Mouse (Mus musculus): Measurements from ENCODE around the gene Kntc1. TPM values are rescaled to one million over a fixed set of nuclear protein-coding genes. Genes with fewer than 3 reads are reported as not detected.

Gene Kntc1
- polyA plus RNA-seq, 1 experiment from 2014 or later: 4.7 TPM

GRCm38 (mm10) chr5:123844316-123844715 is 94.8 kb downstream of the Kntc1 start:
- no peak overlapping the region for H3K9ac ChIP-seq (replicated peaks)
- no peak overlapping the region for H3K4me2 ChIP-seq
- no peaks in the 10 kb centered on the region for H3K36me3 ChIP-seq
- no peak overlapping the region for H3K27ac ChIP-seq (replicated peaks)
- no peak for ATAC-seq (ENCODE audit: low FRiP score)
- no peaks in the 10 kb centered on the region for H3K4me1 ChIP-seq
- WGBS: 90% methylated on average over 14 of the region's 14 CpGs
- H3K9me3 ChIP-seq (replicated peaks): no peaks in the 10 kb centered on the region
- H3K27me3 ChIP-seq (replicated peaks): no peaks in the 10 kb centered on the region
- no peak overlapping the region for H3K4me3 ChIP-seq (replicated peaks)

- Histone ChIP-seq H3K27ac (replicated peaks) (no peak overlapping the region), H3K9ac (replicated peaks) (no peak overlapping the region), H3K4me3 (replicated peaks) (no peak overlapping the region), H3K4me1 (no peaks in the 10 kb centered on the region), H3K4me2 (no peak overlapping the region), H3K36me3 (no peaks in the 10 kb centered on the region), H3K9me3 (replicated peaks) (no peaks in the 10 kb centered on the region), H3K27me3 (replicated peaks) (no peaks in the 10 kb centered on the region)
- WGBS: 80% methylated on average over 2 of the region's 2 CpGs
- no peak for ATAC-seq (ENCODE audit: low FRiP score)
Measured at GRCm38 (mm10) chr5:123851398-123851797, 101.9 kb downstream of the Kntc1 start.

DNA sequence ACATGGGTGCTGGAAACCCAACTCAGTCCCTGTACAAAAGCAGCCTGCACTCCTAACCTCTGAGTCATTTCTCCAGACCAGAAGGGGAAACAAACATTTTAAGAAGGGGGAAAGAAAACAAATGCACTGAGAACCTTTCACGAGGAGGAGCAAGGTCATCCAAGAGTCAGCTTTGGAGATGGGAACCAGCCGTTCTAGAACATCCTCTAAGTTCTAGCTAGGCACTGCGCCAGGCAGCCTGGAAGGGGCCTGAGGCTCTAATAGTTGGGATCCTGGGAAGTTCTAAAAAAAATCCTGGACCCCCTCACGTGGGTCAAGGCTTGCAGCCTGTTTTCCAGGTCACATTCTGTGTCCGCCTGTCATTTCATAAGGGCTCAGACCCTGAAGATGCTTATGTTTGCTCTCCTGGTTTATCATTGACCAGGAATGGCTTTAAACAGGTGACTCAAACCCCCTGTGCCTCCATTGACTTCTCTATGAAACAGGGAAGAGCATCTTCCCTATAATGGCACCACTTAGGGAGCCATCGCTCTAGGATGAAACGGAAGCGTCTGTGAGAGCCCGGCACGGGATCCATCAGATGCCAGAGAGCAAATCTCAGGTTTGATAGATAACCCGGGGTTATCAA is 104.5 kb downstream of the Kntc1 start:
- H3K9me3 ChIP-seq (replicated peaks): no peaks in the 10 kb centered on the region
- no peaks in the 10 kb centered on the region for H3K27me3 ChIP-seq (replicated peaks)
- H3K36me3 ChIP-seq: no peaks in the 10 kb centered on the region
- H3K9ac ChIP-seq (replicated peaks): no peak overlapping the region
- H3K4me2 ChIP-seq: no peak overlapping the region
- H3K4me3 ChIP-seq (replicated peaks): no peak overlapping the region
- no peak for ATAC-seq (ENCODE audit: low FRiP score)
- WGBS: 89% methylated on average over 11 of the region's 11 CpGs
- H3K4me1 ChIP-seq: no peaks in the 10 kb centered on the region
- H3K27ac ChIP-seq (replicated peaks): no peak overlapping the region

- ATAC-seq (ENCODE audit: low FRiP score): no peak
- WGBS: 90% methylated on average over 9 of the region's 9 CpGs
Measured at GRCm38 (mm10) chr5:123854511-123854910, 105.0 kb downstream of the Kntc1 start.

DNA sequence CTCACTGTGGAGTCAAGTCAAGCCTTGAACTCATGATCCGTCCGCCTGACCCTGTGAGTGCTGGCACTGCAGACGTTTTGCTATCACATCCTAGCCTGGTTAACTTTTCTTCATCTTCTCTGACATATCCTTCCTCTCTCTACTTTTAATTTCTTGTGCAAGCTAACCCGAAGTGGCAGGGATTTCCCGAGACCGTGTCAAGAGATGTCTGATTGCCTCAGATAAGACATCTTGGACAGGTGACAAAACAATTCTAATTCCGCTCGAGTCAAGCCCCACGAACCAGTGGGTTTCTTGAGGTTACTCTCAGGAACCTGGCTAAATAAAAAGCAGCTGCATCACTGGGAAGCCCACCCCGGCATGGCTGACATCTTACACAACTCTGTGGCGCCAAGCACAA is 109.3 kb downstream of the Kntc1 start:
- ATAC-seq (ENCODE audit: low FRiP score): no peak
- Histone ChIP-seq H3K27me3 (replicated peaks) (no peaks in the 10 kb centered on the region), H3K9ac (replicated peaks) (no peak overlapping the region), H3K4me3 (replicated peaks) (no peak overlapping the region), H3K9me3 (replicated peaks) (no peaks in the 10 kb centered on the region), H3K4me2 (no peak overlapping the region), H3K4me1 (no peaks in the 10 kb centered on the region), H3K27ac (replicated peaks) (no peak overlapping the region), H3K36me3 (no peaks in the 10 kb centered on the region)
- WGBS: 92% methylated on average over 11 of the region's 11 CpGs

More at GRCm38 (mm10) chr5:123854511-123854910, 105.0 kb downstream of the Kntc1 start:
- Histone ChIP-seq H3K9ac (replicated peaks) (no peak overlapping the region), H3K4me2 (no peak overlapping the region), H3K27ac (replicated peaks) (no peak overlapping the region), H3K4me1 (no peaks in the 10 kb centered on the region), H3K9me3 (replicated peaks) (no peaks in the 10 kb centered on the region), H3K27me3 (replicated peaks) (no peaks in the 10 kb centered on the region), H3K36me3 (no peaks in the 10 kb centered on the region), H3K4me3 (replicated peaks) (no peak overlapping the region)

DNA sequence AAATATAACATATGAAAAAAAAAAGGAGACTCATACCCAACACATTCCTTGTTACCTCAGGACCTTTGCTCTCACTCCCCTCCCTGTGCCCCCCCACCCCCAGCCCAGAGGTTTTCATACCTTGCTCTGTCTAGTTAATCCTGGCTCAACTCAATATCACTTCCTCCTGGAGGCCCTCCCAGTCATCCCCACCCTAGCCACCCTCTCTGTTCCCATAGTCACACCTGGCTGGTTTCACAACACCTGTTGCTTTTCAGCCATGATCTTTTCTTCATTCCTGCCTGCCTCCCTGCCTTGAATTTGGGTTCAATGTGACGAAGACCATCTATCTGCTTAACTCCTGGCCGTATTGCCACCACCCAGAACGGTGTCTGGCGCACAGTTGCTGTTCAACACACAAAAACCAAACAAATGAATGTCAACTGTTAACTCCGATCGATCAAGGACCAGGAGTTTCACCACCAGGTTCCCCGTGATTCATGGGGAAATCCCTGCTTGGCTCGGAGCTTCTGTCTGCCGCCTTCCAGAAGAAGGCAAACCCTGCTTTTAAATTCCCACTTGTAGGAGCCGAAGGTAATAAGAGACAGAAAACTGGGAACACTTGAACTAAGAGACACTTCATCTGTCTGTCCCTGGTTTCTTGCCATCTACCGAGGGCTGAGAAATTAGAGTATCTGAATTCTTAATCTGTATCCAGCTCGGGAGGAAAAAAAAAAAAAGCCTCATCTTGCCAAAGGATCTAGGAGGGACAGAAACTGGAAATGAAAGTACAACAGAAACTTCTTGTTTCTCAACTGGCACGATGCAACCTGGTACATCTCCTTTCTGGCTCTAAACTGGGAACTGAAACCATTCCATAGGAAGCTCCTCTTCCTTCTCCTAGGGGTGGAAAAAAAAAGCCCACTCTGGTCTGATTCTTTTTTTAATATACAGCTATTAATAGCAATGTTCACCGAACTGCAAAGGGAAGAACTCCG is 113.1 kb downstream of the Kntc1 start:
- H3K9me3 ChIP-seq (replicated peaks): no peaks in the 10 kb centered on the region
- 90% methylated on average over 15 of the region's 15 CpGs for WGBS
- H3K36me3 ChIP-seq: no peaks in the 10 kb centered on the region
- no peaks in the 10 kb centered on the region for H3K27me3 ChIP-seq (replicated peaks)
- H3K9ac ChIP-seq (replicated peaks): no peak overlapping the region
- H3K27ac ChIP-seq (replicated peaks): no peak overlapping the region
- H3K4me2 ChIP-seq: no peak overlapping the region
- no peak for ATAC-seq (ENCODE audit: low FRiP score)
- no peaks in the 10 kb centered on the region for H3K4me1 ChIP-seq
- H3K4me3 ChIP-seq (replicated peaks): no peak overlapping the region

GRCm38 (mm10) chr5:123863934-123864333 is 114.4 kb downstream of the Kntc1 start:
- H3K4me2 ChIP-seq: no peak overlapping the region
- ATAC-seq (ENCODE audit: low FRiP score): no peak
- no peak overlapping the region for H3K27ac ChIP-seq (replicated peaks)
- no peaks in the 10 kb centered on the region for H3K4me1 ChIP-seq
- no peaks in the 10 kb centered on the region for H3K27me3 ChIP-seq (replicated peaks)
- H3K4me3 ChIP-seq (replicated peaks): no peak overlapping the region
- 93% methylated on average over 14 of the region's 14 CpGs for WGBS
- H3K36me3 ChIP-seq: no peaks in the 10 kb centered on the region
- H3K9me3 ChIP-seq (replicated peaks): no peaks in the 10 kb centered on the region
- no peak overlapping the region for H3K9ac ChIP-seq (replicated peaks)

DNA sequence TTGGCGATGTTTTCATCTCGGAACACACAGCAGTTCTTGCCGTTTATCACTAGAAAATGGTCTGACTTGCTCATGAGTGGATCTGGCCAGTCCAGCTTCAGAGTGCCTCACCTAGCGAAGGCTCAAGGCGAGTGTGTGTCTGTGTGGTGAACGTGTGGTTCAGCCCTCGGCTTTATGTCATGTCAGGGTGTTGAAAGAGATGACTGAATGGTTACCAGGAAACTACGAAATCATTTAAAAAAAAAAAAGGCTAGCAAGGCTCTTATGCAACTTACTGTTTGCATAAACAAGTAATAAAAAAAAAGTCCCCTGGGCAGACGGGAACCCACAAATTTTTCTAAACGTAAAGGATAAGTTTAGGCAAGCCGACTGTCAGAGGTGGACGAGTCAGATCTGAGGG is 115.8 kb downstream of the Kntc1 start, which contains the start of gene Hcar2:
Hcar2 (minus strand) TSS at position 135 of the 400 bp plus-strand sequence.
- Histone ChIP-seq H3K9me3 (replicated peaks) (no peaks in the 10 kb centered on the region), H3K27me3 (replicated peaks) (no peaks in the 10 kb centered on the region), H3K4me2 (no peak within 1 kb of the TSS), H3K4me1 (no peaks in the 10 kb centered on the region), H3K36me3 (no peaks in the 10 kb centered on the region), H3K9ac (replicated peaks) (no peak within 1 kb of the TSS), H3K27ac (replicated peaks) (no peak within 1 kb of the TSS), H3K4me3 (replicated peaks) (no peak within 1 kb of the TSS)
- WGBS: 75% methylated on average over 12 of the region's 12 CpGs
- ATAC-seq (ENCODE audit: low FRiP score): no peak

DNA sequence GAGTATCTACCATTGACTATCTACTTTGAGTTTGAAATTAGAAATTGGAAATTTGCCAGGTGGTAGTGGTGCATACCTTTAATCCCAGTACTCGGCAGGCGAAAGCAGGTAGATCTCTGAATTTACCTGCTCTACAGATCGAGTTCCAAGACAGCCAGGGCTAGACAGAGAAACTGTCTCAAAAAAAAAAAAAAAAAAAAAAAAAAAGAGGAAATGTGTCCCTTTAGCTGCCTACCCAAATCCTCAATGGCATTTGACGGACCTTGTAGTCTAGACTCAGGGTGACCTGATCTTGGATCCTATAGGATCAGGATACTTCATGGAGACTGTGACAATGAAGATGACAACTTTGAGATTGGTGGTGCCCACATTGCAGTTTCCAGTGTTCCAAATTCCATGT is 116.9 kb downstream of the Kntc1 start:
- Histone ChIP-seq H3K4me1 (no peaks in the 10 kb centered on the region), H3K27ac (replicated peaks) (no peak overlapping the region), H3K4me2 (no peak overlapping the region), H3K9me3 (replicated peaks) (no peaks in the 10 kb centered on the region), H3K36me3 (no peaks in the 10 kb centered on the region), H3K27me3 (replicated peaks) (no peaks in the 10 kb centered on the region), H3K9ac (replicated peaks) (no peak overlapping the region), H3K4me3 (replicated peaks) (no peak overlapping the region)
- no peak for ATAC-seq (ENCODE audit: low FRiP score)
- WGBS: 88% methylated on average over 4 of the region's 4 CpGs

DNA sequence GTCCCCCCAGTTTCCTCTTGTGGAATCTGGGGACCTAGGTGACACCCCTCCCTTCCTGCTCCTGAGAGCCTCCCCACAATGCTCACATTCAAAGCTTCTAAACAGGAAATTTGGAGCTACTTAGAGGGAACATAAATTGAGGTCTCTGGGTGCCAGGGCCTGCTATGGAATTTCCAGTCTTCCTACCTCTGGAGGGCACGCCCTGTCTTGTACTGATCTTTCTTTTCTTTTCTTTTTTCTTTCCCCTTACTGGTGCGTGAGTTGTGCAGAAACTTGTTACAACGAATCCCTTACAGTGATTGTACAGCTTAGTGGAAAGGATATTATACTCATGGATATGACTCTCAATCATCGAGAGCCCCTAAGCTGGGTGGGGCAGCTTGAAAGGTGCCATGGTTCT is 120.1 kb downstream of the Kntc1 start:
- H3K27ac ChIP-seq (replicated peaks): no peak overlapping the region
- no peak for ATAC-seq (ENCODE audit: low FRiP score)
- no peaks in the 10 kb centered on the region for H3K36me3 ChIP-seq
- H3K9me3 ChIP-seq (replicated peaks): no peaks in the 10 kb centered on the region
- 90% methylated on average over 4 of the region's 4 CpGs for WGBS
- H3K27me3 ChIP-seq (replicated peaks): no peaks in the 10 kb centered on the region
- H3K4me1 ChIP-seq: no peaks in the 10 kb centered on the region
- H3K4me3 ChIP-seq (replicated peaks): no peak overlapping the region
- H3K4me2 ChIP-seq: no peak overlapping the region
- H3K9ac ChIP-seq (replicated peaks): no peak overlapping the region

Measured in neural tube, embryonic 15.5 days (tissue).